Mouse (Mus musculus) embryonic fibroblast, embryonic 13.5 days (primary cell): ENCODE measurements around the gene Tsnax. TPM values are rescaled to one million over a fixed set of nuclear protein-coding genes. Genes with fewer than 3 reads are reported as not detected.
A peak's percentile ranks its signal among the peaks of the same experiment; 100 is the strongest.

Experiments used
- H3K27ac ChIP-seq: 2 replicates; pipeline ENCODE4 v1.5.1; 2012; ENCODE audit warnings: low read length, control low read depth, inconsistent platforms; ENCODE audit not compliant: insufficient read depth
- H3K4me1 ChIP-seq: 2 replicates; pipeline ENCODE4 v1.6.1; 2011; ENCODE audit warnings: low read length; ENCODE audit not compliant: control insufficient read depth, insufficient read depth
- H3K4me3 ChIP-seq: 2 replicates; pipeline ENCODE4 v1.5.1; 2011; ENCODE audit warnings: mild to moderate bottlenecking, control low read depth, low read length; ENCODE audit not compliant: insufficient read depth
- CTCF ChIP-seq: IDR thresholded peaks from 2 replicates; pipeline ENCODE4 v1.5.1; 2011; ENCODE audit warnings: mild to moderate bottlenecking, control low read depth, low read length, moderate library complexity, borderline replicate concordance; ENCODE audit not compliant: insufficient read depth
- POLR2A ChIP-seq: IDR thresholded peaks from 2 replicates; pipeline ENCODE4 v1.6.1; 2011; ENCODE audit warnings: low read depth, mild to moderate bottlenecking, control low read depth, low read length, moderate library complexity
- polyA plus RNA-seq: library from polyadenylated mRNA; stranded (reverse); fragments of >200 nt; gene quantifications from 2 replicates; pipeline ENCODE4 v1.2.4, GENCODE M21; 2011; ENCODE audit warnings: low read depth; ENCODE audit not compliant: missing spikeins, insufficient read length

Gene Tsnax
- polyA plus RNA-seq, 1 experiment = 59.3 TPM

- Histone ChIP-seq H3K4me1 (no peaks in the 10 kb centered on the region), H3K4me3 (no peak overlapping the region), H3K27ac (no peak overlapping the region)
- no peak for TF ChIP-seq POLR2A
- TF ChIP-seq CTCF = no peak
Measured at GRCm38 (mm10) chr8:125040587-125041375, 28.0 kb downstream of the Tsnax start.

- H3K27ac ChIP-seq = no peak overlapping the region
- no peak overlapping the region for H3K4me3 ChIP-seq
- no peak for TF ChIP-seq POLR2A
- TF ChIP-seq CTCF = no peak
- no peaks in the 10 kb centered on the region for H3K4me1 ChIP-seq
Measured at GRCm38 (mm10) chr8:125041496-125041895, 28.7 kb downstream of the Tsnax start.

- Histone ChIP-seq H3K27ac (peak overlapping the region; percentile 19), H3K4me3 (no peak overlapping the region), H3K4me1 (no peaks in the 10 kb centered on the region)
- TF ChIP-seq CTCF = no peak
- no peak for TF ChIP-seq POLR2A
Measured at GRCm38 (mm10) chr8:125043394-125043793, 30.6 kb downstream of the Tsnax start.

- Histone ChIP-seq H3K4me3 (no peak overlapping the region), H3K27ac (no peak overlapping the region; the same call in 1 of the 2 replicates), H3K4me1 (no peaks in the 10 kb centered on the region)
- TF ChIP-seq POLR2A (no peak), CTCF (no peak)
Measured at GRCm38 (mm10) chr8:125043935-125044334, 31.1 kb downstream of the Tsnax start.

GRCm38 (mm10) chr8:125045760-125046159 is 33.0 kb downstream of the Tsnax start:
- no peak overlapping the region for H3K27ac ChIP-seq
- no peaks in the 10 kb centered on the region for H3K4me1 ChIP-seq
- TF ChIP-seq POLR2A (no peak), CTCF (no peak)
- H3K4me3 ChIP-seq = no peak overlapping the region

GRCm38 (mm10) chr8:125049051-125049750 is 36.4 kb downstream of the Tsnax start:
- no peak for TF ChIP-seq POLR2A
- no peak for TF ChIP-seq CTCF
- Histone ChIP-seq H3K4me1 (no peaks in the 10 kb centered on the region), H3K4me3 (no peak overlapping the region), H3K27ac (no peak overlapping the region)

- no peaks in the 10 kb centered on the region for H3K4me1 ChIP-seq
- no peak overlapping the region for H3K4me3 ChIP-seq
Measured at GRCm38 (mm10) chr8:125049826-125050225, 37.0 kb downstream of the Tsnax start.

GRCm38 (mm10) chr8:125052026-125052425 is 39.2 kb downstream of the Tsnax start:
- Histone ChIP-seq H3K4me1 (no peaks in the 10 kb centered on the region), H3K27ac (no peak overlapping the region), H3K4me3 (no peak overlapping the region)
- TF ChIP-seq CTCF = peak; percentile 84; the same call in 1 of the 2 replicates
- no peak for TF ChIP-seq POLR2A

More at GRCm38 (mm10) chr8:125049826-125050225, 37.0 kb downstream of the Tsnax start:
- no peak overlapping the region for H3K27ac ChIP-seq
- TF ChIP-seq POLR2A (no peak), CTCF (no peak)

- Histone ChIP-seq H3K4me1 (no peaks in the 10 kb centered on the region), H3K4me3 (peak within 1 kb of the TSS; percentile 56), H3K27ac (no peak within 1 kb of the TSS)
- TF ChIP-seq POLR2A = no peak
- TF ChIP-seq CTCF = no peak
Measured at GRCm38 (mm10) chr8:125053505-125054435, 41.0 kb downstream of the Tsnax start, which contains the start of gene Disc1. TSS of gene Disc1 (plus strand) at chr8:125054195.
